Mouse (Mus musculus): ENCODE results near the gene Sap30l. TPM values are rescaled to one million over a fixed set of nuclear protein-coding genes. Genes with fewer than 3 reads are reported as not detected.
A peak's percentile ranks its signal among the peaks of the same experiment; 100 is the strongest.

The Sap30l gene
- polyA plus RNA-seq, 1 experiment from 2014 or later = 3.5 TPM

GRCm38 (mm10) chr11:57773936-57774335, 27.5 kb upstream of the Sap30l start:
- WGBS (ENCODE audit: insufficient replicate concordance) = 43% methylated on average over 4 of the region's 4 CpGs
- no peak overlapping the region for H3K9ac ChIP-seq
- no peak for ATAC-seq (ENCODE audit: low read depth)

DNA sequence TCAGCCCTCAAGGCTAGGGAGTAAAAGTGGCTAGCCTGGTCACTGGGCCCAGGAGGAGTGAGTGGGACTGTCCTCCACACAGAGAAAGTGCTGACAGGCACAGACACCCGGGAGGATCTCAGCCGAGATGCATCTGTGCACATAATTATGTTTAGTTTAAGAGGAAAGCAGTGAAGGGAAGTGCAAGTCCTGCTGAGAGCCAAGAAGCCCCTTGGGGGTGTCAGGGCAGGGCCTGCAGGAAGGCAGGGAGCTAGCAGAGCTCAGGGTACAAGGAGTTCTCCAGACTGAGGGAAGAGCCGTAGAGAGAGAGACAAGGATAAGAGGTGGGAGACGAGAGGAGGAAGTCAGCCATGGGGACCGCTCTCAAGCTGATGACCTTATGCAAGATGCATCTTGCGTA, 25.6 kb upstream of the Sap30l start:
- Histone ChIP-seq H3K27me3 (no peaks in the 10 kb centered on the region), H3K36me3 (peaks cover 35% of the 10 kb centered on the region), H3K27ac (no peak overlapping the region), H3K9ac (no peak overlapping the region), H3K9me3 (replicated peaks) (no peaks in the 10 kb centered on the region), H3K4me1 (replicated peaks) (peaks cover 16% of the 10 kb centered on the region), H3K4me2 (no peak overlapping the region), H3K4me3 (replicated peaks) (no peak overlapping the region)
- ATAC-seq (ENCODE audit: low read depth) = no peak
- WGBS (ENCODE audit: insufficient replicate concordance) = 71% methylated on average over 6 of the region's 6 CpGs
- DNase-seq = no peak

More at GRCm38 (mm10) chr11:57773936-57774335, 27.5 kb upstream of the Sap30l start:
- H3K4me2 ChIP-seq = no peak overlapping the region
- no peaks in the 10 kb centered on the region for H3K9me3 ChIP-seq (replicated peaks)
- H3K4me1 ChIP-seq (replicated peaks) = peaks cover 16% of the 10 kb centered on the region
- no peak overlapping the region for H3K27ac ChIP-seq
- no peak overlapping the region for H3K4me3 ChIP-seq (replicated peaks)
- peaks cover 52% of the 10 kb centered on the region for H3K36me3 ChIP-seq
- H3K27me3 ChIP-seq = no peaks in the 10 kb centered on the region
- no peak for DNase-seq

GRCm38 (mm10) chr11:57776546-57776945, 24.9 kb upstream of the Sap30l start:
- no peaks in the 10 kb centered on the region for H3K27me3 ChIP-seq
- WGBS (ENCODE audit: insufficient replicate concordance) = 83% methylated on average over 3 of the region's 3 CpGs
- H3K36me3 ChIP-seq = peaks cover 35% of the 10 kb centered on the region
- no peaks in the 10 kb centered on the region for H3K9me3 ChIP-seq (replicated peaks)
- no peak overlapping the region for H3K4me3 ChIP-seq (replicated peaks)
- DNase-seq (no peak), ATAC-seq (ENCODE audit: low read depth) (no peak)
- no peak overlapping the region for H3K4me2 ChIP-seq
- no peak overlapping the region for H3K9ac ChIP-seq
- no peak overlapping the region for H3K27ac ChIP-seq
- H3K4me1 ChIP-seq (replicated peaks) = peaks cover 16% of the 10 kb centered on the region

GRCm38 (mm10) chr11:57778349-57778748, 23.1 kb upstream of the Sap30l start:
- H3K9me3 ChIP-seq (replicated peaks) = no peaks in the 10 kb centered on the region
- ATAC-seq (ENCODE audit: low read depth) = peak; percentile 47; the same call in 1 of the 2 replicates
- peaks cover 16% of the 10 kb centered on the region for H3K4me1 ChIP-seq (replicated peaks)
- no peak overlapping the region for H3K9ac ChIP-seq
- H3K27ac ChIP-seq = no peak overlapping the region
- H3K4me2 ChIP-seq = no peak overlapping the region
- no peaks in the 10 kb centered on the region for H3K27me3 ChIP-seq
- H3K4me3 ChIP-seq (replicated peaks) = no peak overlapping the region
- WGBS (ENCODE audit: insufficient replicate concordance) = 26% methylated on average over 5 of the region's 5 CpGs
- peak; percentile 37 for DNase-seq
- peaks cover 25% of the 10 kb centered on the region for H3K36me3 ChIP-seq

DNA sequence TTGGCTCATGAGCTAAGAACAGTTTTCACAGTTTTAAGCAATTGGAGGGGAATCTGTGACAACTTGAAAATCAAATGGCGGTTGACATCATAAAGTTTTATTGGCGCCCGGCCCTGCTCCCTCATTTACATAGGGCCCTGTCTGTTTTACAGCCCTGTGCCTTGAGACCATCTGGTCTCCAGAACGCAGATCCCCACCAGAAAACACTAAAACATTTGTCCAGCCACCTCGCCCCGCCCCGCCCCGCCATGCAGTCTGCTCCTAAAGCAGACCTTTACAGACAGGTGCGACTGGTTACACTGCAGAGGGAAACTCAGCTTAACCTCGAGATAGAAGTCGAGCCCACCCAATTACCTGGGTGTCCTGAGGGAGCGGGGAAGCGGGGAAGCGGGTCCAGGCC, 21.6 kb upstream of the Sap30l start:
- Histone ChIP-seq H3K9ac (no peak overlapping the region), H3K36me3 (peaks cover 30% of the 10 kb centered on the region), H3K4me2 (no peak overlapping the region), H3K9me3 (replicated peaks) (no peaks in the 10 kb centered on the region), H3K4me3 (replicated peaks) (no peak overlapping the region), H3K27ac (no peak overlapping the region), H3K4me1 (replicated peaks) (peaks cover 16% of the 10 kb centered on the region), H3K27me3 (no peaks in the 10 kb centered on the region)
- ATAC-seq (ENCODE audit: low read depth) (no peak), DNase-seq (no peak)
- 77% methylated on average over 14 of the region's 14 CpGs for WGBS (ENCODE audit: insufficient replicate concordance)

GRCm38 (mm10) chr11:57786616-57787418, 14.6 kb upstream of the Sap30l start:
- Histone ChIP-seq H3K27me3 (no peaks in the 10 kb centered on the region), H3K27ac (no peak overlapping the region), H3K4me1 (replicated peaks) (peaks cover 6% of the 10 kb centered on the region; the same call in 1 of the 2 replicates), H3K4me2 (no peak overlapping the region), H3K9me3 (replicated peaks) (no peaks in the 10 kb centered on the region), H3K4me3 (replicated peaks) (no peak overlapping the region), H3K9ac (no peak overlapping the region), H3K36me3 (peaks cover 25% of the 10 kb centered on the region)
- WGBS (ENCODE audit: insufficient replicate concordance) = 66% methylated on average over 18 of the region's 18 CpGs
- no peak for ATAC-seq (ENCODE audit: low read depth)
- no peak for DNase-seq

GRCm38 (mm10) chr11:57787913-57788312, 13.5 kb upstream of the Sap30l start:
- WGBS (ENCODE audit: insufficient replicate concordance) = 13% methylated on average over 3 of the region's 3 CpGs
- peak; percentile 48 for DNase-seq
- Histone ChIP-seq H3K9me3 (replicated peaks) (no peaks in the 10 kb centered on the region), H3K27ac (no peak overlapping the region), H3K4me2 (no peak overlapping the region), H3K4me1 (replicated peaks) (peaks cover 6% of the 10 kb centered on the region; the same call in 1 of the 2 replicates), H3K9ac (no peak overlapping the region), H3K36me3 (peaks cover 20% of the 10 kb centered on the region), H3K27me3 (no peaks in the 10 kb centered on the region), H3K4me3 (replicated peaks) (no peak overlapping the region)
- ATAC-seq (ENCODE audit: low read depth) = no peak

DNA sequence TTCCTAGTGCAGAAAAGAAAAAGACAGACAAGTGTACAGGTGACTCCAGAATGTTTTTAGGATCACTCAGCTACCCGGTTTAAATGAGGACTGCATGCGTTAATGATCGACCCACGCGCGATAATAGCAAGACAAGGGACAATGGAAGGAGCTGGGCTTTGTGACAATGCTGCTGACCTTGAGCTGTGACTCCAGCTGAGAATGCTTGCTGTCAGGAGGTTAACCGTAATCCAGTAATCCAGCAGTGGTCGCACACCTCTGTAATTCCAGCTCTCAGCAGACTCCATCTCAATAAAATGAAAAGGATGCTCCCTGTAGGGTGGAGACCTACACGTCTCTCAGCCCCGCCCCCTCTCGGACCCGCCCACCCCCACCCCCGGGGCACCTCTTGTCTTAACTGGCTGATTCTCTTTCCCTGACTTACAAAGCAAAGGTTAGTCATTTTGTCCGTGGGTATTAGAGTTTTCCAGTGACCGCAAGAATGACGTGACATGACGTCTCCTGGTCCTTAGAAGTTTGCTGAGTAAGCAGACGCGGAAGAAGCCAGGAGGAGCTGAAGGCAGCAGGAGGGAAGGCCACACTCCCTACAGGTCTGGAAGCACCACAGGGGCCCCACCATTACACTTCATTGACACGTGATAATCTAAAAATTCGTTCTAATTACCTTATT, 10.4 kb upstream of the Sap30l start:
- no peaks in the 10 kb centered on the region for H3K9me3 ChIP-seq (replicated peaks)
- H3K27me3 ChIP-seq = no peaks in the 10 kb centered on the region
- H3K4me3 ChIP-seq (replicated peaks) = no peak overlapping the region
- no peak overlapping the region for H3K27ac ChIP-seq
- no peaks in the 10 kb centered on the region for H3K36me3 ChIP-seq
- H3K4me2 ChIP-seq = peak overlapping the region; percentile 26
- no peak overlapping the region for H3K9ac ChIP-seq
- ATAC-seq (ENCODE audit: low read depth) = 0 out of 2 replicates have a peak, but pooled peaks have one; percentile 31
- no peak for DNase-seq
- 25% methylated on average over 21 of the region's 21 CpGs for WGBS (ENCODE audit: insufficient replicate concordance)
- H3K4me1 ChIP-seq (replicated peaks) = peaks cover 6% of the 10 kb centered on the region

DNA sequence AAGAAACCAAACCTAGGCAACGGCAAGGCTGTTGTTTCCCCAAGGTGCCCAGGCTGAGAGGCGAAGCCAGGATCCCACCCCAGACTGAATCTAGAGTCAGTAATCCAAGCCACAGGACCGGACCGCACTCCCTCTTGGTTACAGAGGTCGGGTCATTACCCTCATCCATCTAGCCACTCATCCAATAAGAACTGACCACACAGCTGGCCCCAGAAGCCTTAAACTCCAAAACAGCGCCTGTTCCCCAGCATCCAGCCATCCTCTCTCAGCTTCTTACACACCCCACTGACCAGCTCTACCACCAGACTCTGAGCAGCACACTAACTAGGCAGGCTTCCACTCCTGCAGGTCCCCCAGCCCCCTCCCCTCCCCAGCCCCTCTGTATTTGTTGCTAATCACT, 6.4 kb upstream of the Sap30l start:
- WGBS (ENCODE audit: insufficient replicate concordance) = 50% methylated on average over 6 of the region's 6 CpGs
- DNase-seq = no peak

DNA sequence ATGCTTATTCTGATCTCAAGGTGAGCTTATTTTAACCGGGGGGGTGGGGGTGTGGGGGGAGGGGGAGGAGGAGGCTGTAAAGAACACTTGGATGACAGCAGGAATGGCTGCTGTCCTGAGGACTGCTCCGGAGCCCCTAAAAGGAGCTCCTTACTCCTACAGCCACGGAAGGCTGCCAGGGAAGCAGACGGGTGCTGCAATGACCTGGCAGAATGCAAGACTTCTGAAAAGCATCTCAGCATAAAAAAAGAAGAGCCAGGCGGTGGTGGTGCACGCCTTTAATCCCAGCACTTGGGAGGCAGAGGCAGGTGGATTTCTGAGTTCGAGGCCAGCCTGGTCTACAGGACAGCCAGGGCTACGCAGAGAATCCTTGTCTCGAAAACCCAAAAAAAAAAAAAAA, 3.6 kb upstream of the Sap30l start:
- DNase-seq = no peak
- Histone ChIP-seq H3K4me2 (no peak overlapping the region), H3K27me3 (peaks cover 15% of the 10 kb centered on the region), H3K4me1 (replicated peaks) (peaks cover 19% of the 10 kb centered on the region), H3K36me3 (no peaks in the 10 kb centered on the region), H3K9me3 (replicated peaks) (no peaks in the 10 kb centered on the region), H3K4me3 (replicated peaks) (no peak overlapping the region), H3K9ac (no peak overlapping the region), H3K27ac (no peak overlapping the region)
- ATAC-seq (ENCODE audit: low read depth) = no peak
- WGBS (ENCODE audit: insufficient replicate concordance) = 73% methylated on average over 9 of the region's 9 CpGs

More for the DNA sequence above, 6.4 kb upstream of the Sap30l start:
- peaks cover 8% of the 10 kb centered on the region for H3K4me1 ChIP-seq (replicated peaks)
- no peak overlapping the region for H3K9ac ChIP-seq
- H3K4me3 ChIP-seq (replicated peaks) = no peak overlapping the region
- H3K9me3 ChIP-seq (replicated peaks) = no peaks in the 10 kb centered on the region
- no peak overlapping the region for H3K4me2 ChIP-seq
- no peak for ATAC-seq (ENCODE audit: low read depth)
- 0 out of 2 replicates have a peak, but pooled peaks cover 4% of the 10 kb centered on the region for H3K27me3 ChIP-seq
- H3K27ac ChIP-seq = no peak overlapping the region
- no peaks in the 10 kb centered on the region for H3K36me3 ChIP-seq

GRCm38 (mm10) chr11:57799456-57799855, 2.0 kb upstream of the Sap30l start:
- Histone ChIP-seq H3K9me3 (replicated peaks) (no peaks in the 10 kb centered on the region), H3K9ac (no peak overlapping the region), H3K36me3 (no peaks in the 10 kb centered on the region), H3K4me3 (replicated peaks) (no peak overlapping the region), H3K27ac (no peak overlapping the region), H3K4me1 (replicated peaks) (peaks cover 23% of the 10 kb centered on the region), H3K4me2 (no peak overlapping the region), H3K27me3 (peaks cover 27% of the 10 kb centered on the region)
- WGBS (ENCODE audit: insufficient replicate concordance) = 76% methylated on average over 10 of the region's 10 CpGs
- no peak for DNase-seq
- no peak for ATAC-seq (ENCODE audit: low read depth)
